Mouse (Mus musculus) 416B (cell line): ENCODE results near the gene Rac3.

Source experiments
- DNase-seq: peaks from one replicate; pipeline ENCODE4 v3.0.0; 2011; ENCODE audit warnings: low read depth

Gene Rac3

DNA sequence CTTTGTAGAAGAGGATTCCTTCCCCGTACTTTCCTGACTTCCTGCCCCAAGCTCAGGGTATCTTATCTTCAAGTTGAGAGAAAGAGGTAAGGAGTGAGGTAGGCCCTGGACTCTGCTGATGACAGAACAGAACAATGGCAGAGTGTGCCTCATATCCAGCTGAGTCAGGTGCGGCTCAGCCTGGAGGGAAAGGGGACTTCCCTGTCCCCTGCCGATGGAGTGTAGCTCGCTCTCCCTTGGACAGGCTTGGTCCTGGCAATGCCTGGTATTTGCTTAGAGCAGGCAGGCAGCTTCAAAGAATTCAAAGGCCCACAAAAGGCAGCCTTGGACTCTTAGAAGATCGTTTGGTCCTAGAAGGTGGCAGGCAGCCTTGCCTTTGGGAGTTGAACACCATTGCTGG, 15.2 kb upstream of the Rac3 start:
- no peak for DNase-seq

DNA sequence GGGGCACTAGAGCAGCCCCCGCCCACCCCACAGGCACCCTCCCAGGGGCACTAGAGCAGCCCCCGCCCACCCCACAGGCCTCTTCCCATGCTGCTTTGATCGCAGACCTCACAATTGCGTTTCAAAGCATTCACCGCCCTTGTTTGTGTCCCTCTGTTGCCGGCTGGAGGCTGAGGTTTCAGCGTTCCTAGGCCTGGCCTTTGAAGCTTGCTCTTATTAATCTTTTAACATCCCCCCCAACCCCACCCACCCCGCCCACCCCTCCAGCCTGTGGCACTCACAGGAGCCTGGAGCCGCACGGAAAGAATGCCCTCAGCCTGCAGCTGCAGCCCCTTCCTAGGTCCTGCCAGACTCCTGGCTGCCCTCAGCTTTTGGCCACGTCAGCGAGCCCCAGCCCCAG, 14.0 kb upstream of the Rac3 start:
- DNase-seq, result no peak

DNA sequence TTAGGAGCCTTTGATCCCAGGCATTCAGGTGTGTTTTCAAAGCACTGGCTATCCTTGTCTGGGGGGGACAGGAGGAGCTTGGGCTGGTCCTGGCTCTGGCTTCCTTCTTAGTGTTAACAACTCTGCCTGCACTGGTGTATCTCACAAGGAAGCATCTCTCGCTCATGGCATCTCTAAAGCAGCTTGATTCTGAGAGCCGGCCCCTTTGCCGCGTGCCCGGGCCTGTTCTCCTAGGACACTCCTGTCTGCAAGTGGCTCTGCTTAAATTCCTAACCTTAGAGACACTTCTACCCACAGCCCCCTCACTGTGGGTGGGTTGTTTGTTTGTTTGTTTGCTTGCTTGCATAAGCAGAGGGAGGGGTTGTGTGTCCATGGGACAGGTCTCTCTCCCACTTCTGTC, 13.3 kb upstream of the Rac3 start:
- DNase-seq, result no peak

DNA sequence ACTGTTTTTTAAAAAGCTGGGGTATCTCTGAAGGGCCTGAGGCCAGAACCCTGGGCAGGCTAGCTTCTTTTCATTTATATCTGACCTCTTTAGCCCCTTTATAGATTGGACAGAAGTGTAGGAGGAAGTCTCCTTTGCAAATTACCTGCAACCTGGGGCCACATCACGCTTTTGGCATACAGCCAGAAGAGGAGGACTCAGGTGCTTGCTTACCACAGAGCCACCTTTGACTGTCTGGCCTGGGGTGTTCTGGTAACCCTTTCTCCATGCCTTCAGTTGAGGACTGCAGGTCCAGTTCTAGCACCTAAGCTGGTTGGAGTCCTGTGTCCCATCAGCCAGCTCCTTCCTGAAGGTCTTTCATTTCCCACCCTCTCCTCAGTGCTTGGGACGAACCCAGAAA, 11.7 kb upstream of the Rac3 start:
- no peak for DNase-seq

DNA sequence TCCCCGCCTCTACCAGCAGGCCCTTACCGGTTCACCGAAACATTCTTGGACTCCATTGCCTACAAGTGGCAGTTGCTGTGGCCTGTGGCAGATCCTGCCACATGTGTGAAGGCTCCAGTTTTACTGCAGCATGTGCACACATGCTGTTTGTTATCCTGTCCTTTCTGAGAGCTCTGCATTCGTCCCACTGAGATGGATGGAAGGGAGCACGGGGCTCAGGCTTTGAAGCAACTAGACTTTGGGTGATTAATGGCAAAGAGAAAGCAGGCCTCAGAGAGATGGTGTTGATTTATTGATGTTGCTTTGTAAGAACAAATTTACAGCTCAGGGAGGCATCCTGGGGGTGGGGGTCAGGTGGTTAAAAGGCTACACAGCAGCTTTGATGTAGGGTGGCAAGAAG, 10.6 kb upstream of the Rac3 start:
- DNase-seq, result no peak

DNA sequence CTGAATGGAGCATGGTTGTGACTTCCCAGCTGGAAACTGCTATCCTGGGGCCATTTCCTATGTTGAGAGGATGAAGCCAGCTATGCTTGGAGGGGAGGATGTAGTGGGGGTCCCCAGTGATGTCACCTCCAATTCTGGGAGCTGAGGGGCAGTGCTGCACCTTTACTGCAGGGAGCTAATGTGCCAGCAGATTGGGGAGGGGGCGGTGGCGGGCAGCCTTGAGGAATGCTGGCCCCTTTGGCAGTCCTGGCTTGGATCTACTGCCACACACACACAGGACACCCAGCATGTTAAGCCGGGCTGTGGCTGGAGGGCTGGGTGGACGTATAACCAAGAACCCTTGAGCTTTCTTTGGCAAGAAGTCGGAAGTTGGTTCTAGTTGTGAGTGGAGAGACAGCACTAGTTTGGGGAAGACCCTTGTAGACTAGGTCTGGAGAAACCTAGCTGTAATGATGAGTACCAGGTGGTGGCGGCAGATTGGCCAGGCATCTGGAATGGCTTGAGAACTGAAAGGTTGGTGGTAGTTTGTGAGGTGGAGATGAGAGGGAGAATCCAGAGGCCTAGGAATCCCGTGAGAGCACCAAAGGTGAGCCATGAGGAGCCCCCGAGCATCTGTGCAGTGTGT, 9.2 kb upstream of the Rac3 start:
- DNase-seq, result no peak

DNA sequence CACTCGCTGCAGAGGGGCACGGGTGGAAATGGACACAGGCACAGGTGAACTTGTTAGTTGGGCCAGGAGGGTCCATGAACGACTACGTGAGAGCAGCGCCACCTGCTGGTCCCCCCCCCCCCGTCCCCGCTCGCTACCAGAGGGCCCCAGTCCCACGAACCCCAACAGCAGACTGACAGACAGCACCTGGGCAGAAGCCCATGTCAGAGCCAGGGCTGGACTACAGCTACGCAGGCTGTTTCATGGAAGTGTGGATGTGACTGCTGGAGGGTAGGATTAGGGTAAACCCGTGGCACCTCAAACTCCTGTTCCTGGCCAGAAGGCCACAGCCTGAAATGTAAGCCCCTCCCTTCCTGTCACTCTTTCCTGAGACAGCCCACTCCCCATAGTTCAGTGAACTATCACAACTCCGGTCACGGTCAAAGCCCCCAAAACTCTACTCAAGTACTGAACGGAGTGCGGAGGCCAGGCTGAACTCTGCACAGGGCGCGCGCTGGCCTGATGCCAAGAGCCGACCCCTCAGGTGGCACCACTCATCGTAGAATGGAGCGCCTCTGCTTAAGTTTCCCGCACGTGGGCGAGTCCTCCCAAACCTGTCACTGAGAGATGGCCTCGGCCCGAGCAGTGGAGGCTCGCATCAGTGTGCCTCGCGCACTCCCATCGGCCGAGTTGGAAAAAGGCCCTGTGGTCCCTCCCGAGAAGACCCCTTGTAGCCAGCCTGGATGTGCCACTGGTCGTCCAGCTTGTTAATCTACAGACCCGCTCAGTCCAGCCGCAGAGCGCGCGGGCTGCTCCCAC, 8.3 kb upstream of the Rac3 start:
- DNase-seq, result peak; percentile 84

DNA sequence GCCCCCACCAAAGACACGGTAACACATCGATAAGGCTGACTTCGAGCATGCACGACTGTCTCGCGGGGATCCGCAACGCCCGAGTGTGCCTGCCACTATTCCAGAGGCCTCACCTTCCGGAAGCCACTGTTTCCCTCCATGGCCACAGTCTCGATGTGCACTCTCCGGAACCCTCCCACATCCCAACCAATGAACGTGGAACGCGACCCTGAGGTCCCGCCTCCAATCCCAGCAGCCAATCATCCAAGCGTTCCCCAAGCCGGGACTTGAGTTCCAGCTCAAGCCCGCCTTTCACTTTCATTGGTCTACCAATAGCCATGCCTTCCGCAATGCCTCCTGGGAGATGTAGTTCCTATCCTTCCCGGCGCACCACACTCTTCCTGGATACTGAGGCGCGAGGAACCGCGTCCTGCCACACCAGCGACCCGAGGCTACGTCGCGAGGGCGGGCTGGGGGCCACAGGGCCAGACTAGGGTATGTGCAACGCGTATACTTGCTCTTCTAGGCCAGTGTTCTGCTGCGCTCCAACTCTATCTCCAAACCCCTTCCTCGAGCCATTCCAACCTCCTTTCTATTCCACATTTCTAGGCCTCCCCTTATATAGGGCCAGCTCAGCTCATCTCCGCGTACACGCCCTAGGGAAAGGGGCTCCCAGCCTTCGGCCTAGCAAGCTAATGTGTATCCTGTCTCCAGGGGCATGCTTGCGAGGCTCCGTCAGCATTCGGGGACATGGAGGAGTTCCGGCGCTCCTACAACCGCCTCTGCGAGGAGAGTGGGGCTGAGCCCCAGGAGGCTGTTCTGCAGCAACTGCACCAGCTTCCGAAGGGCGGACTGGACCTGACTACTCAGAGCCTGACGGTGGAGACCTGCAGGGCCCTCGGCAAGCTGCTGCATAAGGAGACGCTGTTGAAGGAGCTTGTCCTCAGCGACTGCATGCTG, 7.4 kb upstream of the Rac3 start, which contains the start of the genes Cenpx and Lrrc45:
Cenpx (minus strand) TSS at position 159 of the 939 bp plus-strand sequence.
Lrrc45 (plus strand) TSS at position 346 of the 939 bp plus-strand sequence.
- peak; percentile 99 for DNase-seq

DNA sequence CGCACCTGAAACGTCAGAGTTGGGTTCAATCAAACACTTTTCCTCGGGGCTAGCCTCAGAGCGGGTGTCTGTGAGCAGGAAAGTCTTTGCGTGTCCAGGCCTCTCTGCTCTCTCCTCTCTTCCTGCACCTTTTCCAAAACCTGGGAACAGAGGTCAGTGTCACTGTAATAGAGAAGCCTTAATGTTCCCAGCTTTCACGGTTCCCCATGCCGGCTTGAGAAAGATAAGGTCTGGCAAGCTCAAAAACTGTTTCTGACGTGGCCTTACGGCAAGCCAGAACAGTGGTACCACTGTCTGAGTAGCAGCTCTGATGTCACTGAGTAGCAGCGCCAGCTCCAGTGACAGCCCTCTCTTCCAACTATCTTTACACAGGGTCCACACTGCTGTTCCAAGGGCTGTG, 6.7 kb upstream of the Rac3 start:
- no peak for DNase-seq

DNA sequence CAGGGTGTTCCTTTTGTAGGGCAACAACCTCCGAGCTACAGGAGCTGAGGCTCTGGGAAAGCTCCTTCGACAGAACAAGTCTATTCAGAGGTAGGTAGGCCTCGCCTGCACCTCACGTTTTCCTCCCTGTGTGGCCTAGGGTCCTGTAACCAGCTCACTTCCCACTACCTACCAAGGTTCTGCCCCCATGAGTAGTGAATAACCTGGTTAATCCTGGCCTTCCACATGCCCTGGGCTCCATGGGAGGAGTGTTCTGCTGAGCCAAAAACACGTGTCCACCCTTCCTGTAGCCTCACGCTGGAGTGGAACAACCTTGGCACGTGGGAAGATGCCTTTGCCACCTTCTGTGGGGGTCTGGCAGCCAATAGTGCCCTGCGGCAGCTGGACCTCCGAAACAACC, 6.1 kb upstream of the Rac3 start:
- DNase-seq, result no peak

DNA sequence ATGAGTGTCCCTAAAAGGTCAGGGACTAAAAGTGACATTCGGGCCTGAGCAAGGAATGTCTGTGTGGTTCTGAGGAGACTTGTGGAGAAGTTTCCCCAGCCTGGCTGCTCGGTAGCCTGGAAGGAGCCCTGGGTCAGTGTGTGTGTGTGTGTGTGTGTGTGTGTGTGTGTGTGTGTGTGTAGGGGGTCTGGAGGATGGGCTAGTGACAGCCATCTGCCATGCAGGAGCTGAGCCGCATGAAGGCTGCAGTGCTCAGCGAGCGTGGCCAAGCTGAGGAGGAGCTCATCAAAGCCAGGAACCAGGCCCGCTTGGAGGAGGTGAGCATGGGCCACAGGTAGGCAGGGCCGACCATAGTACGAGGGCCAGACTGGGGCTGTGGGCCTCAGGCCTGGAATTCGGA, 2.0 kb upstream of the Rac3 start:
- no peak for DNase-seq

DNA sequence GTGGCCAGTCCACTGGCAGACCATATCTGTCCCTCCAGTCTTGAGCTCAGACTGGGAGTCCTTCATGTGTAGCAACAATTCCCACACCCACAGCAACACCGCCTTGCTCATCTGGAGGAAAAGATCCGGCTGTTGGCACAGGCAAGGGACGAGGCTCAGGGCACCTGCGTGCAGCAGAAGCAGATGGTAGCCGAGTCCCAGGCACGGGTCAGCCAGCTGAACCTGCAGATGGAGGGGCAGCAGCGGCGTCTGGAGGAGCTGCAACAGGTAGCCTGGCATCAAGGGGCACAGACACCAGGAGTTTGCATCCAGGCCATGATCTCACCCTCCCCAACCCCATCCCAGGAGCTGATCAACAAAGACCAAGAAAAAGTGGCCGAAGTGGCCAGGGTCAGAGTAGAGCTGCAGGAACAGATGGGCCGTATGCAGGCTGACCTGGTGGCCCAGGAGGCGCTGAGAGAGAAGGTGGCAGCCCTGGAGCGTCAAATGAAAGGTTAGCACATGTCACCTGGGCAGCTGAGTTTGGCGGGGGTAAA, 1.4 kb upstream of the Rac3 start:
- DNase-seq, result no peak

DNA sequence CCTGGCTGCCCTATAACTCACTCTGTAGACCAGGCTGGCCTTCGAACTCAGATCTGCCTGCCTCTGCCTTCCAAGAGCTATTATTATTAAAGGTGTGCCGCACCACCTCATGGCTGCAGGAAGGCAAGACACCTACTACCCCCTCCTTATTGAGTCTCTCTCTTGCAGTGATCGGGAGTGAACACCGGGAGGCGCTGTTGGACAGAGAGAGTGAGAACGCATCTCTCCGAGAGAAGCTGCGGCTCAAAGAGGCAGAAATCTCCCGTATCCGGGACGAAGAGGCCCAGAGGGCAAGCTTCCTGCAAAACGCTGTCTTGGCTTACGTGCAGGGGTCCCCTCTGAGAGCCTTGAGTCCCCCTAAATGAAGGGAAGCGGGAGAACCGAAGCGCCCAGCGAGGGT, 820 bp upstream of the Rac3 start:
- DNase-seq, result peak; percentile 76

DNA sequence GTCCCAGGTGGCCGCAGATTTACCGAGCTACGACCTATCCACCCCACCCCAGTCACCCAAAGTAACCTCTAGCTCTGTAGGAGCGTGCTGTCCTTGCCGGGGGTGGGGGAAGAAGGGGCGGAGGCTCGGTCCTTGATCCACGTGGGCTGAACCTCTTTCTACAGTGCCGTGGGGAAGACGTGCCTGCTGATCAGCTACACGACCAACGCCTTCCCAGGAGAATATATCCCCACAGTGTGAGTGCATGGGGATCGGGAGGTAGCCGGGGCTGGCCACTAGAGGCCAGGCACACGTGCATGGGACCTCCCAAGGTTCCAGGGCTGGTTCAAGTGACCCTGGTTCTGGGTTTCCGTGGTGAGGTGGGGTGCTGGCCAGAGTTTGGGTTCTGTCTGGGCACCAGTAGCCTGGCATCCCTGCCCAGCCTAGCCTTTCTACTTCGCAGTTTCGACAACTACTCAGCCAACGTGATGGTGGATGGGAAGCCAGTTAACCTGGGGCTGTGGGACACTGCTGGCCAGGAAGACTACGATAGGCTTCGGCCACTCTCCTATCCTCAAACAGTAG, 879 bp downstream of the Rac3 start:
- DNase-seq, result no peak

DNA sequence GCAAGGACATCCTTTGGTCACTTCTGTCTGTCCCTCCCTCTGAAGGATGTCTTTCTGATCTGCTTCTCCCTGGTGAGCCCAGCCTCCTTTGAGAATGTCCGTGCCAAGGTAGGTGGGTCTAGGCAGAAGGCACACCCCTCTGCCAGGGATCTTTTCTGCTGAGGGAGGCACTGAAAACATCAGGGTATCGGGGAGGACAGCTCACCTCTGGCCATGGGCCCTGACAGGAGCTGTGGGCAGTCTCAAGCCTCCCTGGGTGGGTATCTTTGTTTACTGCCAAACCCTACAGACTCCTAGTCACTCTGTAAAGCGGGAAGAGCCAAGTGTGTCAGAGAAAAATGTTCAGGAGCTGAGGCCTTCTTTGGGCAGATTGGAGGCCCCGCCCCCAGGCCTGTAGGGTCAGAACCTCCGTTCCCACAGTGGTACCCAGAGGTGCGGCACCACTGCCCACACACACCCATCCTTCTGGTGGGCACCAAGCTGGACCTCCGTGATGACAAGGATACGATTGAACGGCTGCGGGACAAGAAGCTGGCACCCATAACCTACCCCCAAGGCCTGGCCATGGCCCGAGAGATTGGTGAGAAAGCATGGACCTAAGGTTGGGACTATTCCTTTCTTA, 1.6 kb downstream of the Rac3 start:
- no peak for DNase-seq

DNA sequence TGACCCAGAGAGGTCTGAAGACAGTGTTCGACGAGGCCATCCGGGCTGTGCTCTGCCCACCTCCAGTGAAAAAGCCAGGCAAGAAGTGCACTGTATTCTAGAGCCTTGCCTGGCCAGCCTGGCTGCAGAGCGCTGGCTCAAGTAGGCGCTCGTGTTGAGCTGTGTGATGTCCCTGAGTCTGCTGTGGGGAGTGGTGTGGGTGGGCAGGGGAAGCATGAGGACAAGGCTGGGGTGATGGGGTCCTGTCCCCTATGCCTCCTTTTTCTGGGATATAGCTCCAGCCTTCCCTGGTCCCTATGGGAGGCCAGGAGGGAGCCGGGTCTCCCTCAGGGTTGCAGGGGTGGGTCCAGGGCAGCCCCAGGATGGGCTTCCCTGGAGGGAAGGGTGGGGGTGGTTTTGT, 2.2 kb downstream of the Rac3 start:
- DNase-seq, result no peak

DNA sequence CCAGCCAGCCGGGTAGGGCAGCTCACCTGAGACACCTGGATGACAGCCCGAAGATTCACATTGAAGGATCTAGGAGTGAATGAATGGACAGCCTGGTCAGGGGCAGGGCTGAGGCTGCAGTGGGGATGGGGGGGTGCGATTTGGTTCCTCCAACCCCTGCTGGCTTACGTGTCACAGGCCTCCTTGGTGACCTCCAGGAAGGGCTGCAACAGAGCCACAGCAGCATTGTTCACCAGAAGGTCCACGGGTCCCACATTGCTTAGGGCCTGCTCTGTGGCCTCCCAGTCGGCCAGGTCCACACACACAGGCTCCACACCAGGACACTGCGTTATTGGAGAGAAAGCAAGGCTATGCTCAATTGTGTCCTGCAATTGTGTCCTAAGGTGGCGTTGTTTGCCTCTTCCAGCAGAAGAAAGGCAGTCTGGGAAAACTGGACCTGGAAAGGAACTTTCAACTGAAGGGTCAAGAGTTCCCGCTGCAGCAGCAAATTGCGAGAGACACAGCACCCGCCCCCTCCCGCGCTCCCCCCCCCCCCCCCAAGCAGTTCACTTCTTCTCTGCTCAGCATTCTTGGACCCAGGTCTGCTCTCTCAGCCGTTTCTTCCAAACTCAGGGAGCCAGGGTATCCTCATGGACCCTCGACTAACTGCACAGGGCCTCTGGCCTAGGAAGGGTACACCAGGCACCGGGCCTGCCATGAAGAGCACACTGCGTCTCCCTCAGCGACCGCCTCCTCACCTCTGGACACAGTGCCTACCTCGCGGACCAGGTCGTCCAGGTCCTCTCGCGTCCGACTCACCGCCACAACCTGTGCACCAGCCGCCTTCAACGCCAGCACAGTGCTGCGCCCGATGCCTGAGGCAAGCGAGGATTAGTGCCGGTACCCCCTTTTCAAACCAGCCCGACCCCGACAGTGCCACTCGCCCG, 5.2 kb downstream of the Rac3 start:
- DNase-seq, result no peak

DNA sequence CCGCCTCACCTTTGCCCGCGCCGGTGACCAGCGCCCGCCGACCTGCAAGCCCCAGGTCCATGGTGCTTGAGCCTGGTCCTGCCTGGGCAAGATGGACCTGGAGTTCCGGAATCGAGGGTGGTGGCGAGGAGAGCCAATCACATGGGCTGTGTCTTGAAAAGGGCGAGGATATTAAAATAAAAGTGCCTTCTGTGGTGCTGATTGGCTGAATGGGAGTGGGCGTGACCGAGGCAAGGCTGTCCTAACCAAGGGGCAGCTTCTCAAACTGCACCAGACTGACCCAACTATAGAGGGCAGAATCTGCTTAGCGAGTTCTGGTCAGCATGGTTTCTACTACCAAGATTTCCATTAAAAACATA, 5.9 kb downstream of the Rac3 start, which contains the start of gene Dcxr:
Dcxr (minus strand) TSS at position 113 of the 359 bp plus-strand sequence.
- DNase-seq, result peak; percentile 98

DNA sequence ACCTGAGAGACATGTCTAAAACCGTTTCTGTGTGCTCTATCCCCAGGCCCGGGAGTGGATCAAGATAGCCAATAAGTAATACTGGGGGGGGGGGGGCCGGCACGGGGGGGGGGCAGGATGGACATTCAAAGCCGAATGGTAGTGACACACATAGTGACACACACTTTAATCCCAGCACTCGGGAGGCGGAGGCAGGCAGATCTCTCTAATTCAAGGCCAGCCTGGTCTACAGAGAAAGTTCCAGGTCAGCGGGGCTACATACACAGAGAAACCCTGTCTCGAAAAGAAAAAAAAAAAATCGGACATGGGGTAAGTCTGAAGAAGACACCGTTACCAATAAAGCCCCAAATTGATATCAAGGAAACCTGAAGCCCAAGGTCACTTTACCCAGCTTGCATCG, 6.3 kb downstream of the Rac3 start:
- no peak for DNase-seq

DNA sequence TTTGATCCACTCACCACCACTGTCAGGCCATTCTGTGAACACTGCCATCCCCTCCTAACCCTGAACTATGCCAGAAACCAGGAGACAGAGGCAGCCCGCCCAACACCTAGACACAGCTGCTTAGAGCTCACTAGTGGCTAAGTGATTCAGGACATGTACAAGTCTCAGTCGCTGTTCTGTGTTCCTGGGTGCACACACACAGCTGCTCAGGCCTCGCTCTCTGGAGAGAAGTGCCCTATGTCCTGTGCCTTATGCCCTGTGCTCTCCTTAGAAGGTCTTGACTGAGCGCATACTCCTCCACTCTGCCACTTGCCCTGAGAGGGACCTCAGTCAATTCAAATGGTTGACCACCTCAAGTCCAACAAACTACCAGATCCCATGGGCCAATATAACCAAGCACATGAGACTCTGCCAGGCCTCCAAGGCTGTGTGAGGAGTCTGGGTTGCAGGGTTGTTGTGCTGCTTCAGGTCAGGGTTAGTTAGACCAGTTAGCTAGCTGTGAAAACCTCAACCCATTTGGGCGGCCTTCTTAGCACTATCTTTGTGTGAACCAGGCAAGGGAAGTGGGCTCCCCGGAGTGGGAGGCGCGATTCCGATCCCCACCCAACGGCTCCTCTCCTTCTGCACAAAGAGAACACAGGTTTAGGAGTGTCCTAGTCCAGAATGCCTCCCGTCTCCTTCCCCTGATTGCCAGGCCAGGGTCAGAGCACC, 7.4 kb downstream of the Rac3 start:
- DNase-seq, result no peak
